Comparison of ENCODE assay signal across 10 mouse cellular contexts in genomic region chr5:124083850-124084587, GRCm38 (mm10). TPM values are rescaled to one million over a fixed set of nuclear protein-coding genes. Genes with fewer than 3 reads are reported as not detected.
DNase-seq lines count a peak whose midpoint lies in the region; ATAC-seq lines count a peak whose summit lies in the region.
"Had no signal": no experiment of that assay in that cellular context is flagged by ENCODE, and none has a peak within 500 bp of the region (broad histone marks: within the 10 kb centered on the region; RNA-seq: fewer than 3 reads in every experiment).

No protein-coding gene starts in this region.

- DNase-seq in 3134 (ENCODE audit: extremely low read depth, insufficient read length, low spot score) = peak; percentile 57
- DNase-seq in 3T3-L1 (ENCODE audit: low read depth, low spot score) = peak; percentile 58
- no peak for DNase-seq in cerebellum, adult 18-20 months
- DNase-seq in right cerebral cortex, adult 2 months (ENCODE audit: low spot score in 2 of 2) = no peak

- no peaks in the 10 kb centered on the region for H3K27me3 ChIP-seq in intestine, embryonic 16.5 days (replicated peaks; ENCODE audit: control insufficient read depth, insufficient read depth, low read length)
- no peaks in the 10 kb centered on the region for H3K27me3 ChIP-seq in stomach, embryonic 15.5 days (replicated peaks)
- H3K27me3 ChIP-seq: liver, embryonic 13.5 days; midbrain, embryonic 13.5 days had no signal

- peaks cover 8% of the 10 kb centered on the region; the same call in 1 of the 2 replicates for H3K4me1 ChIP-seq in intestine, embryonic 16.5 days (ENCODE audit: control insufficient read depth, insufficient read depth, low read length)
- H3K4me1 ChIP-seq in stomach, embryonic 15.5 days = 0 out of 2 replicates have a peak, but pooled peaks cover 7% of the 10 kb centered on the region

- H3K4me3 ChIP-seq in intestine, embryonic 16.5 days (ENCODE audit: low read length) = no peak overlapping the region
- H3K4me3 ChIP-seq in stomach, embryonic 15.5 days (replicated peaks) = no peak overlapping the region
- H3K4me3 ChIP-seq: heart, embryonic 13.5 days; liver, embryonic 13.5 days; midbrain, embryonic 13.5 days had no signal

- no peaks in the 10 kb centered on the region for H3K9me3 ChIP-seq in intestine, embryonic 16.5 days (ENCODE audit: control insufficient read depth, low read length)
- H3K9me3 ChIP-seq in stomach, embryonic 15.5 days = no peaks in the 10 kb centered on the region
- H3K9me3 ChIP-seq: heart, embryonic 13.5 days; liver, embryonic 13.5 days; midbrain, embryonic 13.5 days had no signal

- 77% methylated on average over 14 of the region's 14 CpGs for WGBS in intestine, embryonic 16.5 days
- 77% methylated on average over 14 of the region's 14 CpGs for WGBS in stomach, embryonic 15.5 days

- no peak overlapping the region for H3K27ac ChIP-seq in intestine, embryonic 16.5 days (ENCODE audit: low read length)
- H3K27ac ChIP-seq in stomach, embryonic 15.5 days = peak overlapping the region; percentile 53; the same call in 1 of the 2 replicates
- H3K27ac ChIP-seq: heart, embryonic 13.5 days; liver, embryonic 13.5 days; midbrain, embryonic 13.5 days had no signal

- ATAC-seq in intestine, embryonic 16.5 days = peak; percentile 63
- ATAC-seq in stomach, embryonic 15.5 days (ENCODE audit: insufficient read depth, low FRiP score, low read depth) = 0 out of 2 replicates have a peak, but pooled peaks have one; percentile 1
- no peak for ATAC-seq in erythroid progenitor cell, adult 5-6 weeks (replicated peaks; ENCODE audit: low FRiP score, poor library complexity, severe bottlenecking)

- H3K9ac ChIP-seq in intestine, embryonic 16.5 days (ENCODE audit: low read depth, low read length) = no peak overlapping the region
- no peak overlapping the region for H3K9ac ChIP-seq in stomach, embryonic 15.5 days
- H3K9ac ChIP-seq: heart, embryonic 13.5 days; liver, embryonic 13.5 days; midbrain, embryonic 13.5 days had no signal

- no peak overlapping the region for H3K4me2 ChIP-seq in intestine, embryonic 16.5 days (ENCODE audit: low read depth, low read length)
- no peak overlapping the region for H3K4me2 ChIP-seq in stomach, embryonic 15.5 days
- H3K4me2 ChIP-seq: heart, embryonic 13.5 days; liver, embryonic 13.5 days; midbrain, embryonic 13.5 days had no signal

- no peaks in the 10 kb centered on the region for H3K36me3 ChIP-seq in intestine, embryonic 16.5 days (ENCODE audit: control insufficient read depth, insufficient read depth, low read length)
- no peaks in the 10 kb centered on the region for H3K36me3 ChIP-seq in stomach, embryonic 15.5 days
- H3K36me3 ChIP-seq: heart, embryonic 13.5 days; midbrain, embryonic 13.5 days had no signal

RNA-seq across cellular contexts. Expression of gene Abcb9, which starts 11.6 kb away (rescaled TPM):
- 2.5 and 3.2 TPM in 2 replicates for polyA plus RNA-seq in intestine, embryonic 16.5 days (2015; fragmentation: Nextera tagmentation; extraction: Ambion mirVana)
- 3.4 TPM in 2 replicates for polyA plus RNA-seq in stomach, embryonic 15.5 days (2015; fragmentation: Nextera tagmentation; extraction: Ambion mirVana)
- 22.3 and 24.7 TPM in 2 replicates for total RNA-seq in erythroid progenitor cell, adult 5-6 weeks (2015; ENCODE audit: low replicate concordance)
- 23.8 and 25.2 TPM in 2 replicates for total RNA-seq in erythroid progenitor cell, adult 5-6 weeks (2017; ENCODE audit: low replicate concordance)

RNA-seq across cellular contexts. Expression of gene Ogfod2, which starts 28.1 kb away (rescaled TPM):
- 30.5 and 33.6 TPM in 2 replicates for polyA plus RNA-seq in intestine, embryonic 16.5 days (2015; fragmentation: Nextera tagmentation; extraction: Ambion mirVana)
- 24.2 and 25.7 TPM in 2 replicates for polyA plus RNA-seq in stomach, embryonic 15.5 days (2015; fragmentation: Nextera tagmentation; extraction: Ambion mirVana)
- total RNA-seq in erythroid progenitor cell, adult 5-6 weeks (2015; ENCODE audit: low replicate concordance) = 2.5 TPM in 1 of 2 replicates, not detected in the other
- total RNA-seq in erythroid progenitor cell, adult 5-6 weeks (2017; ENCODE audit: low replicate concordance) = 3.5 and 15.1 TPM in 2 replicates

RNA-seq across cellular contexts. Expression of gene Arl6ip4, which starts 31.9 kb away (rescaled TPM):
- 78.1 and 84.8 TPM in 2 replicates for polyA plus RNA-seq in intestine, embryonic 16.5 days (2015; fragmentation: Nextera tagmentation; extraction: Ambion mirVana)
- 101 and 102 TPM in 2 replicates for polyA plus RNA-seq in stomach, embryonic 15.5 days (2015; fragmentation: Nextera tagmentation; extraction: Ambion mirVana)
- total RNA-seq in erythroid progenitor cell, adult 5-6 weeks (2015; ENCODE audit: low replicate concordance) = 22.6 and 57.3 TPM in 2 replicates
- 21.8 and 56.7 TPM in 2 replicates for total RNA-seq in erythroid progenitor cell, adult 5-6 weeks (2017; ENCODE audit: low replicate concordance)

RNA-seq across cellular contexts. Expression of gene Vps37b, which starts 51.9 kb away (rescaled TPM):
- 25.7 and 27.1 TPM in 2 replicates for polyA plus RNA-seq in intestine, embryonic 16.5 days (2015; fragmentation: Nextera tagmentation; extraction: Ambion mirVana)
- polyA plus RNA-seq in stomach, embryonic 15.5 days (2015; fragmentation: Nextera tagmentation; extraction: Ambion mirVana) = 36.2 and 37.1 TPM in 2 replicates
- total RNA-seq in erythroid progenitor cell, adult 5-6 weeks (2015; ENCODE audit: low replicate concordance) = 15.5 TPM in 2 replicates
- total RNA-seq in erythroid progenitor cell, adult 5-6 weeks (2017; ENCODE audit: low replicate concordance) = 7.3 and 9.6 TPM in 2 replicates

Comparison
In these comparisons a context has a peak if more than half of its experiments do, and no peak if none do; other contexts are left out.
1. DNase-seq: peak in 3134 (single experiment) and 3T3-L1 (single experiment); none in cerebellum, adult 18-20 months (0 of 2) and right cerebral cortex, adult 2 months (0 of 2).